8 mouse cellular contexts compared by ENCODE assay signal in the genomic region with DNA sequence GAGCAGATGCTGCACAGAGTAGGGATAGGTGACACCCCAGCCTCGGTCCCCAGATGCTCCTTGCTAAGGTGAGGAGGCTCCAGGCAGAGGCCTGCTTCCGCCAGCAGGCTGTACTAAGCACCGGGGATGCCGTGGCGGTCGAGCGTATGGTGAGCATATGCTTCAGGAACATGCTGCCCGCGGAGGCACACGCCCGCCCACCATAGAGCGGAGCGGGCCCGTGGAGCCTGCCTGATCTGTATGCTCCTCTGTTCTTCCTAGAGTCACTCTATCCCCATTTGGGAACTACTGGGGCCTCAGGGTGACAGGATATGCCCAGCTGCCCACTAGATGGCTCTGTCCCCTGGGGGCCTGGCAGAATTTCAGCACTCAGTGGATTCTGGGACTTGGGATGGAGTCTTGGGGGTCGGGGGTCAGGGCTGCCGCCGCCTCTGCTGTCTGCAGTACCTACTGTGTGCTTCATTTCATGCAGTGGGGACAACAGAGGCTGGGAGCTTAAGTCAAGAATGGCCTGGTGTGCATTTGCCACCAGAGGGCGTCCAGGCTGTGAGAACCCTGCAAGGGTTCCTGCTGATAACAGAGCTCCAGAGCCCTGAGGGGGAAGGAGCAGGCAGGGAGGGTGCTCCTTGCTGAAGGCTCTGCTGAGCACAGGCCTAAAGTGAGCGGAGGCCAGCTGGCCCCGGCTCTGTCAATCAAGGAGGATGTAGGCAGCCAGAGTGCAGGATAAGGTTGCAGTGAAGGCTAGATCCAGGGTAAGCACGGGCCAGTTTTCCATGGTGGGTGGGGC.
A peak's percentile ranks its signal among the peaks of the same experiment; 100 is the strongest.
DNase-seq lines count a peak whose midpoint lies in the region; ATAC-seq lines count a peak whose summit lies in the region.

No protein-coding gene starts in this region.

- no peaks in the 10 kb centered on the region for H3K36me3 ChIP-seq in intestine, embryonic 14.5 days (ENCODE audit: control insufficient read depth, insufficient read depth, low read length)
- H3K36me3 ChIP-seq in limb, embryonic 15.5 days, result no peaks in the 10 kb centered on the region

- H3K9ac ChIP-seq in intestine, embryonic 14.5 days (ENCODE audit: low read length), result no peak overlapping the region
- H3K9ac ChIP-seq in limb, embryonic 15.5 days, result no peak overlapping the region

- peak; percentile 72 for DNase-seq in right cerebral cortex, adult 18-20 months
- no peak for DNase-seq in right cerebral cortex, postnatal 25 days
- DNase-seq in cerebellum, adult 8-10 months, result peak; percentile 58
- DNase-seq in gastrocnemius, adult 18-20 months (ENCODE audit: low spot score), result peak; percentile 66
- peak; percentile 82 for DNase-seq in intestine, embryonic 14.5 days (ENCODE audit: low spot score)
- peak; percentile 44 for DNase-seq in naive thymus-derived CD4-positive, alpha-beta T cell, adult 2 months (ENCODE audit: low read depth)
- peak; percentile 88 for DNase-seq in thymus, postnatal 4 days

- H3K27me3 ChIP-seq in intestine, embryonic 14.5 days (replicated peaks; ENCODE audit: control insufficient read depth, insufficient read depth, low read length), result no peaks in the 10 kb centered on the region
- H3K27me3 ChIP-seq in limb, embryonic 15.5 days, result no peaks in the 10 kb centered on the region

- WGBS in intestine, embryonic 14.5 days, result 50% methylated on average over 21 of the region's 21 CpGs
- 37% methylated on average over 21 of the region's 21 CpGs for whole genome bisulfite sequencing in limb, embryonic 15.5 days

- no peak overlapping the region for H3K4me2 ChIP-seq in intestine, embryonic 14.5 days (ENCODE audit: low read length)
- no peak overlapping the region for H3K4me2 ChIP-seq in limb, embryonic 15.5 days

- H3K4me1 ChIP-seq in intestine, embryonic 14.5 days (replicated peaks; ENCODE audit: control insufficient read depth, insufficient read depth, low read length), result peaks cover 45% of the 10 kb centered on the region
- H3K4me1 ChIP-seq in limb, embryonic 15.5 days, result peaks cover 89% of the 10 kb centered on the region

- peak; percentile 26; the same call in 1 of the 2 replicates for ATAC-seq in intestine, embryonic 14.5 days (replicated peaks; ENCODE audit: low FRiP score, low TSS enrichment, low read depth)
- no peak for ATAC-seq in limb, embryonic 15.5 days (ENCODE audit: insufficient number of reproducible peaks, low FRiP score, low TSS enrichment, low read depth)

- H3K9me3 ChIP-seq in intestine, embryonic 14.5 days (ENCODE audit: control insufficient read depth, low read length), result no peaks in the 10 kb centered on the region
- no peaks in the 10 kb centered on the region for H3K9me3 ChIP-seq in limb, embryonic 15.5 days

- H3K27ac ChIP-seq in intestine, embryonic 14.5 days (ENCODE audit: low read depth), result no peak overlapping the region
- H3K27ac ChIP-seq in limb, embryonic 15.5 days, result peak overlapping the region; percentile 50

- H3K4me3 ChIP-seq in intestine, embryonic 14.5 days (ENCODE audit: low read depth, low read length), result no peak overlapping the region
- no peak overlapping the region for H3K4me3 ChIP-seq in limb, embryonic 15.5 days
